In the genomic region with DNA sequence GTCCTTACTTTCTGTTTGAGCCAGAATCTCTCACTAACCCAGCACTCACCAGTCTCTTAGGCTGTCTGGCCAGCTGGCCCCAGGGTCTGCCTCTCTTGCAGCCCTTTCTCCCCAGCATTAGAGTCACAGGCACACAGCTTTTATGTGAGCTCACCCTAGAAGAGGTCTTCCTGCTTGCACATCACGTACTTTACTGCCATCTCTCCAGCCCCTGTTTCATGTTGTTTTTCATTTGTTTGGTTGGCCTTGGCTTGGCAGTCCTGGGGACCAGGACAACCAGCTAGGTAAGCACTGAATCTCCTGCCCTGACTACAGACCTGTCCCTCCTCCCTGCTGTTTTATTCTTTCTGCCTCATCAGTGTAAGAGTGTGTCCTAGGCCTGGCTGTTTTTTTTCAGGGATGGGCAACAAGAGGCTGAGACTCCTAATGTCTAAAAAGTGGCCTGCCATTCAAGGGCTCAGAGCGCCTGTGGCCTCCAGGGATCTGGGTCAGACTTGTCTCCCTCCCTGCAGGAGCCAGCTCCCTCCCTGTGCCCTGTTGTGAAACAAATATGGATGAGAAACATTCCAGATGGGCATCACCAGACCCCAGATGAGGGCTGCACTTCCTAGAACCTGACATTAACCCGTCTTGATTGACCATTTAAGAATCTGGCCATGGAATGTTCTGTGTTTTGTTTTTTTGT, we compare ENCODE assay signal across 9 mouse cellular contexts. TPM values are rescaled to one million over a fixed set of nuclear protein-coding genes. Genes with fewer than 3 reads are reported as not detected.
DNase-seq lines count a peak whose midpoint lies in the region; ATAC-seq and TF ChIP-seq lines count a peak whose summit lies in the region.
"Had no signal": no experiment of that assay in that cellular context is flagged by ENCODE, and none has a peak within 500 bp of the region (broad histone marks: within the 10 kb centered on the region; RNA-seq: fewer than 3 reads in every experiment).

No protein-coding gene starts in this region.

- no peak overlapping the region for H3K4me3 ChIP-seq in neural tube, embryonic 12.5 days
- no peak overlapping the region for H3K4me3 ChIP-seq in midbrain, embryonic 14.5 days (replicated peaks; ENCODE audit: low read depth, low read length)
- no peak overlapping the region for H3K4me3 ChIP-seq in liver, postnatal 0 days (ENCODE audit: low read depth, low read length)

- no peak for ATAC-seq in neural tube, embryonic 12.5 days (ENCODE audit: low FRiP score, low read depth)
- ATAC-seq in midbrain, embryonic 14.5 days (ENCODE audit: low FRiP score, low TSS enrichment), result no peak
- ATAC-seq in liver, postnatal 0 days, result no peak

- 33% methylated on average over 3 of the region's 3 CpGs for WGBS in neural tube, embryonic 12.5 days
- 30% methylated on average over 3 of the region's 3 CpGs for WGBS in midbrain, embryonic 14.5 days
- 63% methylated on average over 3 of the region's 3 CpGs for WGBS in liver, postnatal 0 days (ENCODE audit: insufficient replicate concordance)

- no peak overlapping the region for H3K4me2 ChIP-seq in neural tube, embryonic 12.5 days (replicated peaks)
- H3K4me2 ChIP-seq in midbrain, embryonic 14.5 days (ENCODE audit: low read length), result no peak overlapping the region
- no peak overlapping the region for H3K4me2 ChIP-seq in liver, postnatal 0 days (ENCODE audit: low read depth, low read length)

- intact Hi-C loops in heart, postnatal 25 days (cut with DNase I), result no loop called here

- DNase-seq in heart, adult 11 months, result peak; percentile 82
- no peak for DNase-seq in heart, postnatal 25 days (ENCODE audit: low spot score)
- DNase-seq in neural tube, embryonic 10.5 days (ENCODE audit: extremely low spot score, low spot score), result no peak
- DNase-seq in midbrain, embryonic 14.5 days, result no peak
- no peak for DNase-seq in cerebellum, postnatal 4 days (ENCODE audit: low spot score in 2 of 2)
- no peak for DNase-seq in liver, postnatal 0 days
- no peak for DNase-seq in ovary, postnatal 14 days (ENCODE audit: low spot score)
- DNase-seq: kidney, adult 11 months had no signal

- H3K9me3 ChIP-seq in neural tube, embryonic 12.5 days, result no peaks in the 10 kb centered on the region
- no peaks in the 10 kb centered on the region for H3K9me3 ChIP-seq in midbrain, embryonic 14.5 days (ENCODE audit: control insufficient read depth, low read length)
- H3K9me3 ChIP-seq in liver, postnatal 0 days (ENCODE audit: low read length), result no peaks in the 10 kb centered on the region

- TF ChIP-seq EP300 in liver, postnatal 0 days (IDR thresholded peaks at IDR 0.05; ENCODE audit: low read depth), result no peak

- H3K27ac ChIP-seq in neural tube, embryonic 12.5 days, result 0 out of 2 replicates have a peak overlapping the region, but pooled peaks have one; percentile 23
- peak overlapping the region; percentile 22; the same call in 1 of the 2 replicates for H3K27ac ChIP-seq in midbrain, embryonic 14.5 days (replicated peaks; ENCODE audit: low read depth, low read length)
- H3K27ac ChIP-seq in liver, postnatal 0 days (ENCODE audit: low read depth), result no peak overlapping the region

- 0 out of 2 replicates have a peak, but pooled peaks cover 11% of the 10 kb centered on the region for H3K27me3 ChIP-seq in neural tube, embryonic 12.5 days (replicated peaks)
- H3K27me3 ChIP-seq in midbrain, embryonic 14.5 days (ENCODE audit: control insufficient read depth, insufficient read depth, low read length), result no peaks in the 10 kb centered on the region
- H3K27me3 ChIP-seq in liver, postnatal 0 days (ENCODE audit: insufficient read depth, low read length), result no peaks in the 10 kb centered on the region

- no peak overlapping the region for H3K9ac ChIP-seq in neural tube, embryonic 12.5 days
- no peak overlapping the region for H3K9ac ChIP-seq in midbrain, embryonic 14.5 days (replicated peaks; ENCODE audit: low read length)
- no peak overlapping the region for H3K9ac ChIP-seq in liver, postnatal 0 days (replicated peaks)

- no peaks in the 10 kb centered on the region for H3K36me3 ChIP-seq in neural tube, embryonic 12.5 days
- no peaks in the 10 kb centered on the region for H3K36me3 ChIP-seq in midbrain, embryonic 14.5 days (ENCODE audit: control insufficient read depth, insufficient read depth, low read length)
- no peaks in the 10 kb centered on the region for H3K36me3 ChIP-seq in liver, postnatal 0 days (replicated peaks; ENCODE audit: insufficient read depth, low read length)

- peaks cover 31% of the 10 kb centered on the region for H3K4me1 ChIP-seq in neural tube, embryonic 12.5 days
- H3K4me1 ChIP-seq in midbrain, embryonic 14.5 days (ENCODE audit: control insufficient read depth, insufficient read depth, low read length), result peaks cover 20% of the 10 kb centered on the region
- H3K4me1 ChIP-seq in liver, postnatal 0 days (ENCODE audit: insufficient read depth), result peaks cover 30% of the 10 kb centered on the region

- no peak for TF ChIP-seq CTCF in liver, postnatal 0 days (IDR thresholded peaks at IDR 0.05; ENCODE audit: low read depth)

RNA-seq across cellular contexts. Expression of gene Ass1, which starts 21.1 kb away (rescaled TPM):
- 1 to 10 TPM; 4.3 to 4.4 TPM for total RNA-seq in heart, postnatal 25 days (2021)
- 27.3 and 33.0 TPM in 2 replicates for polyA plus RNA-seq in neural tube, embryonic 12.5 days (2016; fragmentation: Nextera tagmentation; extraction: Ambion mirVana)
- 7.4 and 8.5 TPM in 2 replicates for polyA plus RNA-seq in midbrain, embryonic 14.5 days (2014; fragmentation: Nextera tagmentation; extraction: Ambion mirVana)
- 853 and 957 TPM in 2 replicates for polyA plus RNA-seq in liver, postnatal 0 days (2015; fragmentation: Nextera tagmentation; extraction: Ambion mirVana)

Comparison
In these comparisons a context has a peak if more than half of its experiments do, and no peak if none do; other contexts are left out.
1. RNA of gene Ass1, which starts 21.1 kb away (polyA plus RNA-seq): 853 to 957 TPM in liver, postnatal 0 days; 27.3 to 33.0 TPM in neural tube, embryonic 12.5 days and 7.4 to 8.5 TPM in midbrain, embryonic 14.5 days; every median in the first group is over 10 times any median in the second.